Mouse (Mus musculus): Measurements from ENCODE around the gene Agbl1. TPM values are rescaled to one million over a fixed set of nuclear protein-coding genes. Genes with fewer than 3 reads are reported as not detected.

The Agbl1 gene
- 1 to 10 TPM; 2.6 TPM for total RNA-seq (2023)

GRCm38 (mm10) chr7:76229311-76229937 is at the start of gene Agbl1:
TSS of gene Agbl1 (plus strand) at chr7:76229887.

